Mouse (Mus musculus): ENCODE results near the gene Tmem52b.

Gene Tmem52b

GRCm38 (mm10) chr6:129530261-129530660, 17.9 kb downstream of the Tmem52b start:
- no peak for DNase-seq (ENCODE audit: low read depth, low spot score)

- DNase-seq (ENCODE audit: low read depth, low spot score): no peak
Measured at GRCm38 (mm10) chr6:129532556-129532941, 20.2 kb downstream of the Tmem52b start.

GRCm38 (mm10) chr6:129532942-129533860, 20.8 kb downstream of the Tmem52b start, which contains the start of gene Gabarapl1:
TSS of gene Gabarapl1 (plus strand) at chr6:129533160.
- peak; percentile 64 for DNase-seq (ENCODE audit: low read depth, low spot score)

GRCm38 (mm10) chr6:129534057-129534456, 21.7 kb downstream of the Tmem52b start:
- DNase-seq (ENCODE audit: low read depth, low spot score): peak; percentile 46

GRCm38 (mm10) chr6:129534627-129535190, 22.4 kb downstream of the Tmem52b start:
- no peak for DNase-seq (ENCODE audit: low read depth, low spot score)

- no peak for DNase-seq (ENCODE audit: low read depth, low spot score)
Measured at GRCm38 (mm10) chr6:129535723-129536122, 23.4 kb downstream of the Tmem52b start.

GRCm38 (mm10) chr6:129538555-129538954, 26.2 kb downstream of the Tmem52b start:
- DNase-seq (ENCODE audit: low read depth, low spot score): no peak

- DNase-seq (ENCODE audit: low read depth, low spot score): no peak
Measured at GRCm38 (mm10) chr6:129541931-129542330, 29.6 kb downstream of the Tmem52b start.

GRCm38 (mm10) chr6:129542540-129542939, 30.2 kb downstream of the Tmem52b start:
- DNase-seq (ENCODE audit: low read depth, low spot score): no peak

- DNase-seq (ENCODE audit: low read depth, low spot score): no peak
Measured at GRCm38 (mm10) chr6:129543709-129544606, 31.6 kb downstream of the Tmem52b start.

GRCm38 (mm10) chr6:129547277-129547676, 34.9 kb downstream of the Tmem52b start:
- no peak for DNase-seq (ENCODE audit: low read depth, low spot score)

GRCm38 (mm10) chr6:129548009-129548408, 35.7 kb downstream of the Tmem52b start:
- DNase-seq (ENCODE audit: low read depth, low spot score): no peak

GRCm38 (mm10) chr6:129557298-129558023, 45.1 kb downstream of the Tmem52b start:
- no peak for DNase-seq (ENCODE audit: low read depth, low spot score)

- no peak for DNase-seq (ENCODE audit: low read depth, low spot score)
Measured at GRCm38 (mm10) chr6:129558946-129559640, 46.7 kb downstream of the Tmem52b start.

- DNase-seq (ENCODE audit: low read depth, low spot score): no peak
Measured at GRCm38 (mm10) chr6:129559641-129560027, 47.3 kb downstream of the Tmem52b start.

- DNase-seq (ENCODE audit: low read depth, low spot score): no peak
Measured at GRCm38 (mm10) chr6:129565257-129565656, 52.9 kb downstream of the Tmem52b start.
